Mouse (Mus musculus) bone marrow macrophage, adult 2 months (primary cell): ENCODE data around the gene Krtcap2. TPM values are rescaled to one million over a fixed set of nuclear protein-coding genes. Genes with fewer than 3 reads are reported as not detected.
"Not testable (repeated sequence)": the region's sequence is repeated elsewhere in the genome, so short reads cannot be mapped to it uniquely, and the experiment has no call there.

Experiments
- H3K27ac ChIP-seq: 2 replicates; pipeline ENCODE4 v1.5.1; 2012; ENCODE audit warnings: low read depth, low read length; ENCODE audit not compliant: insufficient read depth
- H3K4me1 ChIP-seq: 2 replicates; pipeline ENCODE4 v1.6.1; 2012; ENCODE audit warnings: low read length; ENCODE audit not compliant: control insufficient read depth, insufficient read depth
- H3K4me3 ChIP-seq: 2 replicates; pipeline ENCODE4 v1.5.1; 2012; ENCODE audit warnings: mild to moderate bottlenecking, low read length, moderate library complexity; ENCODE audit not compliant: insufficient read depth
- CTCF ChIP-seq: IDR thresholded peaks from 2 replicates; pipeline ENCODE4 v1.5.1; 2012; ENCODE audit warnings: low read depth, mild to moderate bottlenecking, low read length, moderate library complexity
- POLR2A ChIP-seq: IDR thresholded peaks from 2 replicates; pipeline ENCODE4 v1.6.1; 2012; ENCODE audit warnings: mild to moderate bottlenecking, low read depth, low read length, borderline replicate concordance
- polyA plus RNA-seq: library from polyadenylated mRNA; stranded (reverse); fragments of >200 nt; gene quantifications from 2 replicates; pipeline ENCODE4 v1.2.4, GENCODE M21; 2012; ENCODE audit not compliant: missing spikeins, insufficient read depth, insufficient read length

The Krtcap2 gene
- polyA plus RNA-seq, 1 experiment = 97.0 TPM

DNA sequence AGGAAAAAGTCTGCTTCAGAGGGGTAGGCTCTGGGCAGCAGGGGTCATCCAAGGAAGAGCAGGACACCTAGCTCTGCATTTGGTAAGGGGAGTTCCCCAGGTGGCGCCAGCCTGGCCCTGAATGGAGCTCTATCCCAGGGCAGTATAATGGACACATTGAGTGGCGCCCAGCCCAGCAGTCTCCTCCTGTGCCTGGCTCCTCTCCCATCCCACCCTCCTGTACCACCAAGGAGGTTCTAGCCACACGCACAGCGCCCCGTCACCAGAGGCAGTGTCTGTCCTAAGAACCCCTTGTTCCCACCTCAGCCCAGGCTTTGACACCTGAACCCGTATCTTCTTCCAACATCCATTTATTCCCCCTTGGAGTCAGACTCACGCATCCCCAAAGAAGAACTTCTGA, 36.0 kb upstream of the Krtcap2 start:
- TF ChIP-seq CTCF (no peak), POLR2A (no peak)
- Histone ChIP-seq H3K4me1 (peaks cover 45% of the 10 kb centered on the region), H3K4me3 (peak overlapping the region; percentile 1; the same call in 1 of the 2 replicates), H3K27ac (peak overlapping the region; percentile 89)

DNA sequence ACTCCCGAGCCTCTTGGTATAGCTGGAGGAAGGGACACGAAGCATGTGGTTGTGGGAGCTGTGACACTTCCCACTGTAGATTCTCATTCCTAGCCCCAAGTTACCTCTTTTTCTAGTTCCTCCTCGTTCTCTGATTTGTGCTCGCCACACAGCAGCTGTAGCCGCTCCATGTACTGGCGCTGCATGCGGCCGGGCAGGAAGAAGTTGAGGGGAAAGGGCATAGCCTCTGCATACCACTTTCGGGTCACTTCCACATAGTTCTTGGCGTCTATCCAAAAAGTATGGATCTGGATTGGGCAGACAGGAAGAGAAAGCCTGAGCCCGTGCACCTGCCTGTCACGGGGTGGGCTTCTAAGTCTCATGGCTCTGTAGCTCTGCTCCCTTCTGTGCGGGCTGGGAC, 35.6 kb upstream of the Krtcap2 start:
- no peak for TF ChIP-seq CTCF
- no peak for TF ChIP-seq POLR2A
- Histone ChIP-seq H3K27ac (peak overlapping the region; percentile 89), H3K4me3 (peak overlapping the region; percentile 10), H3K4me1 (peaks cover 44% of the 10 kb centered on the region)

GRCm38 (mm10) chr3:89210731-89211130, 35.0 kb upstream of the Krtcap2 start:
- peak overlapping the region; percentile 89 for H3K27ac ChIP-seq
- H3K4me1 ChIP-seq = peaks cover 46% of the 10 kb centered on the region
- TF ChIP-seq CTCF (no peak), POLR2A (no peak)
- peak overlapping the region; percentile 10; the same call in 1 of the 2 replicates for H3K4me3 ChIP-seq

GRCm38 (mm10) chr3:89213803-89214530, 31.8 kb upstream of the Krtcap2 start:
- TF ChIP-seq CTCF (no peak), POLR2A (no peak; the same call in 1 of the 2 replicates)
- Histone ChIP-seq H3K4me1 (peaks cover 35% of the 10 kb centered on the region), H3K4me3 (peak overlapping the region; percentile 73), H3K27ac (peak overlapping the region; percentile 37)

DNA sequence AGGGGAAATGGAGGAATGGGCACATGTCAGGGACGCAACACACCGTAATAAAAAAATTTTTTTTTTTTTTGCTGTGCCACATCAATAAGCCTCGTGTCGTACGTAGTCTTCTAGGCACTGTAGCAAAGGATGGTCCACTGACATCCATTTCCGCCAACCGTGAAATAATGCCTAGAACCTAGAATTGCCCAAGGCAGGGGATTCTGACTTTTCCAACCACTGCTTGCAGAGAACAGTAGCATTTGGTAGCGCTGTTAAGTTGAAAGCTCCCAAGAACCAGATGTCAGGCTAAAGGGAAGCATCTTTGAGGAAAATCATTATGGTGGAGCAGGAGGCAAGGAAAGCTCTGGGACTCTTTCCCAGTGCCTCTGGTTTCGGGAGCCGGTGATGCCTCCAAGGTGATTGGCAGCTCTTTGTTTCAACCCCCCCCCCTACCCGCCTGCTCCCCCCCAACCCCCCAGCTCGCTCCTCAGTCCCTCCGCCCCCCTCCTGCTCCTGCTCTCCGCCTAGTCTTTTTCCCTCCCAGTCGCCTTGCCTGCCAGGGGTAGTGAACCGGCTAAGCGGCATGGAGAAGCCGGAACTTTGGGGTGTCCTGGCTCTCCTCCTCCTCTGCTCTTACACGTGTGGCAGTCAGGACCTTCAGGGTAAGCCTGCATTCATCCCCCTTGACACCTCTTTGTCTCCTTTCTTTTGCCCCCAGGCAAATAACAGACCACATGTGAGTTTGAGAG, 30.9 kb upstream of the Krtcap2 start, which contains the start of gene Thbs3:
Thbs3 (plus strand) TSS at position 500 of the 731 bp plus-strand sequence.
- TF ChIP-seq CTCF (no peak), POLR2A (no peak)
- peaks cover 27% of the 10 kb centered on the region for H3K4me1 ChIP-seq

DNA sequence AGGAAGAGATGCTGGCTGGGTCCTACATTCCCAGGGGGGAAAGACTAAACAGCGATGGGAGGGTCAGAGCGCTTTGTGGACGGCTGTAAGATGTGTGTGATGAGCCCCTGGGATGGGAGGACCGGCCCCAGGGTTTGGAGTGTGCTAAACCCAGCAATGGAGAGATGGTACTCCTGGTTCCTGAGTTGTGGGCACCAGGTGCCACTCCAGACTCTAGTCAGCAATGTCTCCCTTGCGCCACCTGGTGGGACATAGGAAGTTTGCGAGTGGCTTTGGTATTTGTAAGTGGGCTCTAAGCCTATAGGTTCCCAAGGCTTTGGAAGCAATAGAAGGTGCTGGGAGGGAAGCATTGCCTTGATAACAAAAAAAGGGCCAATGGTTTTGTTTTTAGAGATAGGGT, 29.9 kb upstream of the Krtcap2 start:
- peaks cover 19% of the 10 kb centered on the region for H3K4me1 ChIP-seq
- H3K4me3 ChIP-seq = no peak overlapping the region
- no peak overlapping the region for H3K27ac ChIP-seq
- TF ChIP-seq POLR2A (no peak), CTCF (peak; percentile 86)

More for the DNA sequence above, 30.9 kb upstream of the Krtcap2 start, which contains the start of gene Thbs3:
- Histone ChIP-seq H3K27ac (peak within 1 kb of the TSS; percentile 37), H3K4me3 (peak within 1 kb of the TSS; percentile 73)

DNA sequence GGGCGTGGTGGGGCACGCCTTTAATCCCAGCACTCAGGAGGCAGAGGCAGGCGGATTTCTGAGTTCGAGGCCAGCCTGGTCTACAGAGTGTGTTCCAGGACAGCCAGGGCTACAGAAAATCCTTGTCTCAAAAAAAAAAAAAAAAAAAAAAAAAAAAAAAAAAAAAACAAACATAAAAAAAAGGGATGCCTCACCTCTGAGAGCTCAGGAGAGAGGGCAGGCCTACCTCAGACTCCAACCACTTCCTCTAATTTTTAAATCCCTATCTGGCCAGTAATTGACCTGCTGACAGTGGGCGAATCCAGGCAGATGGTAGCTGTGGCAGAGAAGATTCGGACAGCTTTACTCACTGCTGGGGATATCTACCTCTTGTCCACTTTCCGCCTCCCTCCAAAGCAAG, 29.4 kb upstream of the Krtcap2 start:
- H3K4me3 ChIP-seq, H3K27ac ChIP-seq: not testable (repeated sequence)
- peaks cover 14% of the 10 kb centered on the region for H3K4me1 ChIP-seq

- Histone ChIP-seq H3K27ac (no peak overlapping the region), H3K4me1 (peaks cover 5% of the 10 kb centered on the region), H3K4me3 (no peak overlapping the region)
- no peak for TF ChIP-seq POLR2A
- no peak for TF ChIP-seq CTCF
Observed at GRCm38 (mm10) chr3:89218271-89218670, 27.5 kb upstream of the Krtcap2 start.

GRCm38 (mm10) chr3:89219546-89219945, 26.2 kb upstream of the Krtcap2 start:
- Histone ChIP-seq H3K27ac (no peak overlapping the region), H3K4me3 (no peak overlapping the region), H3K4me1 (peaks cover 3% of the 10 kb centered on the region)
- no peak for TF ChIP-seq CTCF
- TF ChIP-seq POLR2A = no peak

DNA sequence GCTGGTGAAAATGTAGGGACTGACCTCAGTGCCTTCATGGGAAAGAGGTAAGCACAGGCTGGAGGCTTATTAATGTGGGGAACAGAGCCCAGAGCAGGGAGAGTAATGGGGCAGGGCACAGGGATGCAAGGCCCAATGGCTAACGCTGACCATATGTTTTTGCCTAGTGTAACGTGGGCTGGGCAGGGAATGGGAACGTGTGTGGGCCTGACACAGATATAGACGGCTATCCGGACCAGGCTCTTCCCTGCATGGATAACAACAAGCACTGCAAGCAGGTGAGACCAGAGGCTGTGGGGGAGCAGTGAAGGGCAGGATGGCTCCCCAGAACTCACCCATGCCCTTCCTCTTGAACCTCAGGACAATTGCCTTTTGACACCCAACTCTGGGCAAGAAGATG, 24.6 kb upstream of the Krtcap2 start:
- TF ChIP-seq CTCF (no peak), POLR2A (no peak)
- Histone ChIP-seq H3K27ac (no peak overlapping the region), H3K4me1 (no peaks in the 10 kb centered on the region), H3K4me3 (no peak overlapping the region)
